Mouse (Mus musculus) forebrain, embryonic 16.5 days (tissue): Measurements from ENCODE around the gene Trub1. TPM values are rescaled to one million over a fixed set of nuclear protein-coding genes. Genes with fewer than 3 reads are reported as not detected.

Source experiments
- polyA plus RNA-seq: library from polyadenylated mRNA; unstranded; fragments of >200 nt; fragmentation: Nextera tagmentation; extraction: Ambion mirVana; gene quantifications from 2 replicates; pipeline ENCODE4 v1.2.1, GENCODE M21; 2015

Trub1 gene
- polyA plus RNA-seq, 1 experiment from 2014 or later, result 17.3 TPM

Other genes starting within 250 kb of the Trub1 start
- gene Ablim1, start 138.0 kb upstream of the Trub1 start, polyA plus RNA-seq, result 47.1 and 48.5 TPM in 2 replicates
- 14.7 and 18.6 TPM in 2 replicates for gene Fam160b1, start 92.2 kb upstream of the Trub1 start, polyA plus RNA-seq
- gene Atrnl1, start 158.1 kb downstream of the Trub1 start, polyA plus RNA-seq, result 8.3 and 9.0 TPM in 2 replicates